Mouse (Mus musculus): ENCODE results near the gene Adam15. TPM values are rescaled to one million over a fixed set of nuclear protein-coding genes. Genes with fewer than 3 reads are reported as not detected.

The Adam15 gene
- polyA plus RNA-seq, 1 experiment: 49.6 TPM

DNA sequence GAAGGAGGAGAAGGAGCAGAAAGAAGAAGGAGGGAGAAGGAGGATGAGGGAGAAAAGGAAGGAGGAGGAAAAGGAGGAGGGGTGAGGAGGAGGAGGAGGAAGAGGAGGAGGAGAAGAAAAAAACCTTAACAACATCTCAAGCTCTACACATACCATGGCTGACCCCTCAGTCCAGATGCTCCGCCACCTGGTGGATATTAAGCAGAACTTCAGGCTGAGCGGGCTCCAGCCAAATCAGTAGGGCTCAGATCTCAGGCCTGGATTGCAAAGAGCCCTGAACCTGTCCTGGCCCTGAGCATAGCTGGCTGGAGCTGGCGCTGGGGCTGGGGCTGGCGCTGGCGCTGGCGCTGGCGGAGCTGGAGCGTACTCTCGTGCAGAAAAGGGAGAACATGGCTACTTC is 41.7 kb downstream of the Adam15 start:
- Histone ChIP-seq H3K36me3 (ENCODE audit: control insufficient read depth, insufficient read depth, low read length) (no peaks in the 10 kb centered on the region), H3K27ac (ENCODE audit: control insufficient read depth, insufficient read depth, low read length) (no peak overlapping the region), H3K27me3 (ENCODE audit: control insufficient read depth, insufficient read depth, low read length) (no peaks in the 10 kb centered on the region), H3K4me1 (replicated peaks; ENCODE audit: control insufficient read depth, insufficient read depth, low read length) (peaks cover 8% of the 10 kb centered on the region), H3K4me3 (ENCODE audit: control insufficient read depth, insufficient read depth, low read length) (no peak overlapping the region)
- peak; percentile 76; the same call in 1 of the 2 replicates for TF ChIP-seq CTCF (IDR thresholded peaks at IDR 0.05; ENCODE audit: borderline replicate concordance, control insufficient read depth, extremely low read depth, insufficient read depth, low read length, poor library complexity)
- TF ChIP-seq POLR2A (IDR thresholded peaks at IDR 0.05; ENCODE audit: control insufficient read depth, extremely low read depth, insufficient read depth, low read length, poor library complexity): no peak
- peak; percentile 54 for DNase-seq
- 9% methylated on average over 9 of the region's 9 CpGs for WGBS

DNA sequence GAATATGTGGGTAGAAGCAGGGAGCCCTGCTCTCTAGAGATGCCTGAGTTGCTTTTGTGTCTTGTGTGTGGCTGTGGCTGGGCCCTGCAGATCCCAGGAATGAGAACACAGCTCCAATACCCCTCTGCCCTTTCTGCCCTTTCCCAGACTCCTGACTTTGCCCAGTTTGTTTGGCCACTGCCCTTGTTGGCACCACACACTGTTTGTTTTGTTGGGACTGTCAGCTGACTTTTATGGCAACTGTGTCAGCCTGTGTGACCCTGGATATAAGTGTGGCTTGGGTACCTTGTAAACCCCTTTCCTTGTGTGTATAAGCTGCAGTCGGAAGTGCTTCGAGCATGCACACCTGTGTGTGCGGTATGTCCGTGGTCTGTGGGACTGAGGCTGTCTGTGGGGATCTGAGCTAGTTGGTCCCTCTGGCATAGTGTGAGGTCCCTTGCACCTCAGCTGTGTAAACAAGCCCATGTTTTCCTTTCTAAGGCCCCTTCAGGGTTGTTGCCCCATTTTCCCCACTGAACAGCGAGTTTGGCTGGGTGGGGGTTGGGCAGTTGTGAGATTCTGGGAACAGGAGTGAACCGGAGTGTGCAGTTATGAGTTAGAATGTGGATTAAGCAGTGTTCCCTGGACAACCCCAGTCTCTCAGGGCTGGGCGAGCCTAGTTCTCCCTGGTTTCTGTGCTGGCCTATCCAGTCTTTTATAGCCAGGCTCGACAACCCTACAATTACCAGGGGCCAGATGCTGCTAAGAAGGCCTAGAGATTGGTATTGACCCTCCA is 44.1 kb downstream of the Adam15 start:
- H3K27ac ChIP-seq (ENCODE audit: control insufficient read depth, insufficient read depth, low read length): no peak overlapping the region
- no peak for DNase-seq
- H3K4me1 ChIP-seq (replicated peaks; ENCODE audit: control insufficient read depth, insufficient read depth, low read length): peaks cover 8% of the 10 kb centered on the region
- TF ChIP-seq POLR2A (IDR thresholded peaks at IDR 0.05; ENCODE audit: control insufficient read depth, extremely low read depth, insufficient read depth, low read length, poor library complexity) (no peak), CTCF (IDR thresholded peaks at IDR 0.05; ENCODE audit: borderline replicate concordance, control insufficient read depth, extremely low read depth, insufficient read depth, low read length, poor library complexity) (no peak)
- WGBS: 69% methylated on average over 8 of the region's 8 CpGs
- no peak overlapping the region for H3K4me3 ChIP-seq (ENCODE audit: control insufficient read depth, insufficient read depth, low read length)
- H3K36me3 ChIP-seq (ENCODE audit: control insufficient read depth, insufficient read depth, low read length): no peaks in the 10 kb centered on the region
- H3K27me3 ChIP-seq (ENCODE audit: control insufficient read depth, insufficient read depth, low read length): no peaks in the 10 kb centered on the region

DNA sequence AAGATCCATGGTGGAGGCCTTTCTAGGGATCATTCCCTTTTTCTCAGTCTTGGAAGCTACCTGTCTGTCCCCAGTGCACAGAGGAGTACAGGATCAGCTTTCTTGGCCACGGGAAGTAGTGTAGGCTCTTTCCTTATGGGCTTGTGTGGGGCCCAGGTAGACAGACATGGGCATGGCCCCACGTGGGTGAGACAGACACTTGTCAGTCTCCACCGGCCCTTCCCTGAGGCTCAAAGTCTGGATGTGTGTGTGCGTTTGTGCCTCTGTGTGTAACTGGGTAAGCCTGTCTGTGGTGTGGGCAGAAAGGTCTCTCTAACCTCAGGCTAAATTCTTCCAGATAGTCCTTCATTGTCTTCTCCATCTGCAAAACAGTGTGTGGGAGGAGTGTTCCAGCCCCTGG is 44.7 kb downstream of the Adam15 start:
- no peak for TF ChIP-seq POLR2A (IDR thresholded peaks at IDR 0.05; ENCODE audit: control insufficient read depth, extremely low read depth, insufficient read depth, low read length, poor library complexity)
- no peak for TF ChIP-seq CTCF (IDR thresholded peaks at IDR 0.05; ENCODE audit: borderline replicate concordance, control insufficient read depth, extremely low read depth, insufficient read depth, low read length, poor library complexity)
- H3K36me3 ChIP-seq (ENCODE audit: control insufficient read depth, insufficient read depth, low read length): no peaks in the 10 kb centered on the region
- no peak overlapping the region for H3K4me3 ChIP-seq (ENCODE audit: control insufficient read depth, insufficient read depth, low read length)
- peaks cover 8% of the 10 kb centered on the region for H3K4me1 ChIP-seq (replicated peaks; ENCODE audit: control insufficient read depth, insufficient read depth, low read length)
- 85% methylated on average over 4 of the region's 4 CpGs for WGBS
- no peaks in the 10 kb centered on the region for H3K27me3 ChIP-seq (ENCODE audit: control insufficient read depth, insufficient read depth, low read length)
- DNase-seq: no peak
- H3K27ac ChIP-seq (ENCODE audit: control insufficient read depth, insufficient read depth, low read length): no peak overlapping the region

DNA sequence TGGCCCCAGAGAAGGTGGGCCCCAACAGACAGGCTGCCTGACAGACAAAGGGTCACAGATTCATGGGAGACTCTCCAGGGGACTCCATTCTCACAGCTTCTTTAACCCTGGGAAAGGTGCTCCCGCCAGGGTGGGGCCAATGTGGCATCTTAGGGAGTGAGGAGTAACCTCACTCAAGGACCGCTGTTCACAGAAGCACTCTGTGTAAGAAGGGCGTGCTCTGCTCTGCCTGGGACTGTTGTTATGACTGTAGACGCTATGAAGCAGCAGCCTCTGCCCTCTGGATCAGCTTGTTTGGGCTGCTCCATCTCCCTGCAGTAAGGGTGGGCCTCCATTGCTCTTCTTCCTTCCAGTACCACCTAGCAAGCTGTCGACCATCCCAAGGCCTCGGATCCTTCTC is 45.4 kb downstream of the Adam15 start:
- Histone ChIP-seq H3K27me3 (ENCODE audit: control insufficient read depth, insufficient read depth, low read length) (no peaks in the 10 kb centered on the region), H3K27ac (ENCODE audit: control insufficient read depth, insufficient read depth, low read length) (no peak overlapping the region), H3K4me1 (replicated peaks; ENCODE audit: control insufficient read depth, insufficient read depth, low read length) (peaks cover 9% of the 10 kb centered on the region), H3K4me3 (ENCODE audit: control insufficient read depth, insufficient read depth, low read length) (no peak overlapping the region), H3K36me3 (ENCODE audit: control insufficient read depth, insufficient read depth, low read length) (no peaks in the 10 kb centered on the region)
- DNase-seq: no peak
- WGBS: 92% methylated on average over 6 of the region's 6 CpGs
- TF ChIP-seq CTCF (IDR thresholded peaks at IDR 0.05; ENCODE audit: borderline replicate concordance, control insufficient read depth, extremely low read depth, insufficient read depth, low read length, poor library complexity) (no peak), POLR2A (IDR thresholded peaks at IDR 0.05; ENCODE audit: control insufficient read depth, extremely low read depth, insufficient read depth, low read length, poor library complexity) (no peak)

DNA sequence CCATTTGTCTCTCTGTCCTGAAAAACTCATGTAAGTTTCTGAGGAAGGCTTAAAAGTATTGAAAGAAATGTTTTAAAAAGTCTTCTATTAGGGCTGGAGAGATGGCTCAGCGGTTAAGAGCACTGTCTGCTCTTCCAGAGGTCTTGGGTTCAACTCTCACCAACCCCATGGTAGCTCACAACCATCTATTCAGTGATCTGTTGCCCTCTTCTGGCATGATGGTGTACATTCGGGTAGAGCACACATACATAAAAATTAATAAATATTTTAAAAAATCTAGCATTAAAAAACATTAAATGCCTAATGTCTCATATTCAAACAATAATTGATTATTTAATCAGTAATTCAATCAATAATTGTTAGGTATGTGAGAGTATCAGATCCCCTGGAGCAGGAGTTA is 49.3 kb downstream of the Adam15 start:
- Histone ChIP-seq H3K27me3 (ENCODE audit: control insufficient read depth, insufficient read depth, low read length) (no peaks in the 10 kb centered on the region), H3K27ac (ENCODE audit: control insufficient read depth, insufficient read depth, low read length) (no peak overlapping the region), H3K4me3 (ENCODE audit: control insufficient read depth, insufficient read depth, low read length) (no peak overlapping the region), H3K36me3 (ENCODE audit: control insufficient read depth, insufficient read depth, low read length) (no peaks in the 10 kb centered on the region), H3K4me1 (replicated peaks; ENCODE audit: control insufficient read depth, insufficient read depth, low read length) (peaks cover 13% of the 10 kb centered on the region)
- TF ChIP-seq POLR2A (IDR thresholded peaks at IDR 0.05; ENCODE audit: control insufficient read depth, extremely low read depth, insufficient read depth, low read length, poor library complexity) (no peak), CTCF (IDR thresholded peaks at IDR 0.05; ENCODE audit: borderline replicate concordance, control insufficient read depth, extremely low read depth, insufficient read depth, low read length, poor library complexity) (no peak)
- no peak for DNase-seq
- WGBS: 69% methylated on average over 2 of the region's 2 CpGs

DNA sequence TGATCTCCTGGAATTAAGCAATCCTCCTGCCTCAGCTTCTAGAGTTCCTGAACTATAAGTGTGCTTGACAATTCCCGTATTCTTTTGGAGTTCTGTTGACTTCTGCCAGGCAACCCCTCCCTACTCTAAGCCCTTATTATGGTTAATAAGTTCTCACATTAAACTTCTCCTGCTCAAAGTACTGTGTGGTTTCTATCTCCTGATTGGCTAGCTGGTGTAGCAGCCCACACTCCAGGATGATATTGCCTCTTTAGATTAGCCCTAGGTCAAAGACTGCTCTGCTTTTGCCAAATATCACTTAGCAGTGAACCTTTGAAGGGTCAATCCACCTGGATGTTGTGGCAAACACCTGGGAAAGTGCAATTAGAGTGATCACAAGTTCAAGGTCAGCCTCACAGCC is 49.7 kb downstream of the Adam15 start:
- Histone ChIP-seq H3K4me1 (replicated peaks; ENCODE audit: control insufficient read depth, insufficient read depth, low read length) (peaks cover 10% of the 10 kb centered on the region), H3K27me3 (ENCODE audit: control insufficient read depth, insufficient read depth, low read length) (no peaks in the 10 kb centered on the region), H3K36me3 (ENCODE audit: control insufficient read depth, insufficient read depth, low read length) (no peaks in the 10 kb centered on the region), H3K4me3 (ENCODE audit: control insufficient read depth, insufficient read depth, low read length) (no peak overlapping the region), H3K27ac (ENCODE audit: control insufficient read depth, insufficient read depth, low read length) (no peak overlapping the region)
- TF ChIP-seq POLR2A (IDR thresholded peaks at IDR 0.05; ENCODE audit: control insufficient read depth, extremely low read depth, insufficient read depth, low read length, poor library complexity) (no peak), CTCF (IDR thresholded peaks at IDR 0.05; ENCODE audit: borderline replicate concordance, control insufficient read depth, extremely low read depth, insufficient read depth, low read length, poor library complexity) (no peak)
- WGBS: 57% methylated on average over 1 of the region's 1 CpGs
- DNase-seq: no peak

All from thymus, adult 2 months (tissue).